Mouse (Mus musculus) lung, adult 2 months (tissue): ENCODE data around the gene Tlx2. TPM values are rescaled to one million over a fixed set of nuclear protein-coding genes. Genes with fewer than 3 reads are reported as not detected.

ENCODE experiments used
- DNase-seq: peaks from one replicate; pipeline ENCODE4 v3.0.0; 2022
- H3K4me1 ChIP-seq: fragments of 200-500 bp; 2 replicates; pipeline ENCODE4 v1.6.1; 2011; ENCODE audit warnings: low read length; ENCODE audit not compliant: control insufficient read depth, insufficient read depth
- H3K4me3 ChIP-seq: fragments of 200-500 bp; replicated peaks from 2 replicates; pipeline ENCODE3; 2011; ENCODE audit warnings: low read depth, mild to moderate bottlenecking, control low read depth, low read length; ENCODE audit errors: extremely low read depth
- CTCF ChIP-seq: fragments of 200-500 bp; IDR thresholded peaks from 2 replicates; pipeline ENCODE4 v1.5.1; 2011; ENCODE audit warnings: mild to moderate bottlenecking, low read length, control low read depth; ENCODE audit not compliant: insufficient read depth
- POLR2A ChIP-seq: fragments of 200-500 bp; IDR thresholded peaks from 2 replicates; pipeline ENCODE4 v1.6.1; 2011; ENCODE audit warnings: low read depth, mild to moderate bottlenecking, control low read depth, low read length, borderline replicate concordance; ENCODE audit errors: extremely low read depth
- WGBS: fragments of 180-500 bp; shearing (Covaris S2); methylation state at CpG from one replicate; pipeline ENCODE4 v1.1.7; 2018; 5-methylcytosine and 5-hydroxymethylcytosine counted together
- polyA plus RNA-seq: library from polyadenylated mRNA; depleted of rRNA; stranded (reverse); fragments of >200 nt; gene quantifications from 2 replicates; pipeline ENCODE4 v1.2.3, GENCODE M21; 2012

The Tlx2 gene
- polyA plus RNA-seq, 1 experiment: 0.09 TPM

DNA sequence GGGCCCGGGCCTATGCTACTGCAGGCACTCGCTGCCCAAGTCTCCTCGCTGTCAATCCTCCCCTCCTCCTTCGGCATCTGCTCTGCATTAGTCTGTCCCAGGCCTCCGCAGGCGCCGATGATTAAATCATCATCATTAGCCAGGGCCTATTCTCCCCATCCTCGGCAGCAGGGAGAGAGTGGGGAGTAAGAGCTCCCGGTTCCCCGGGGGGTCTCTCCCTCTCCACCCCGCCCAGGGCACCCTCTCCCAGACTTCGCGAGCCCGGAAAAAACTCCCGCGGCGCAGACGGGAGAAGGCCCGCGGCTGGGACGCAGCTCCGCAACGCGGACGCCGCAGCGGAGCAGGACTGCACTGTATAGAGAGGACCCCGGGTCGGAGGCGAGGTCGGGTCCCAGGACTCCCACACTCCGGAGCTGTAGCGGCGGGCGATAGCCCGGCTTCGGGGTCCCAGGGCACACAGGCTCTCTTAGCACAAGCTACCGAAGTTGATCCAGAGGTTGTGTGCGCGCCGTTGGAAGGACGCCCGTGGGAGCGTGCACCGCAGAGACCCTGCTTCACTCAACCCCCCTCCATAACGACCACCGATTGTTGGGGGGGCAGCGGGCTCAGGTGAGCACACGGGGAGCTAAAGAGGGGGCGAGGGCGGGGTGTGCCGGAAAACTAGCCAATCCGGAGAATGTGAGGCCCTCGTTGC is 7.7 kb upstream of the Tlx2 start, which contains the start of gene Pcgf1:
TSS of gene Pcgf1 (plus strand) at position 240 of the 694 bp plus-strand sequence.
- DNase-seq: peak; percentile 69
- peaks cover 6% of the 10 kb centered on the region for H3K4me1 ChIP-seq
- WGBS: under 1% methylated on average over 54 of the region's 54 CpGs
- TF ChIP-seq POLR2A (no peak), CTCF (no peak)
- H3K4me3 ChIP-seq: peak within 1 kb of the TSS; percentile 87

GRCm38 (mm10) chr6:83074979-83075378 is 4.9 kb upstream of the Tlx2 start:
- TF ChIP-seq CTCF (0 out of 2 replicates have a peak, but pooled peaks have one; percentile 1), POLR2A (no peak)
- no peak for DNase-seq
- Histone ChIP-seq H3K4me3 (no peak overlapping the region), H3K4me1 (peaks cover 10% of the 10 kb centered on the region)
- WGBS: 13% methylated on average over 2 of the region's 2 CpGs

DNA sequence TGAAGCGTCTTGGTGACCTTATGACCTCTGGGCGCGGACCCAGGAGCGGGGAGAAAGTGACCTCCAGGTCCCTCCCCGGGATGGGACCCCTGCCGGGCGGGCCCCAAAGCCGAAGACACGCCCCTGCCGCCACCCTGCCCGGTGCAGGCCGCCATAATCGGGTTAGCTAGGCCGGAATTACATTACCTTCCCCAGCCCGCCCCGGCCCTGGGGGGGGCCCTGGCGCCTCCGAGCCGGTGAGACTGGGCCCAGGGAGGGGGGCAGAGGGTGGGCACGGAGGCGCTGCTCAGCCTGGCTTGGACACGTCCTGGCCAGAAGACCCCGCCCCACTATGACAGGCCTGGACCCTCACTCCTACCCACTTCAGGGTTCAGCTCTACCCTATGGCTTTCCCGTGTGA is 1.1 kb upstream of the Tlx2 start:
- H3K4me3 ChIP-seq: no peak overlapping the region
- peaks cover 12% of the 10 kb centered on the region; the same call in 1 of the 2 replicates for H3K4me1 ChIP-seq
- TF ChIP-seq POLR2A (no peak), CTCF (no peak)
- 4% methylated on average over 24 of the region's 24 CpGs for WGBS
- no peak for DNase-seq

DNA sequence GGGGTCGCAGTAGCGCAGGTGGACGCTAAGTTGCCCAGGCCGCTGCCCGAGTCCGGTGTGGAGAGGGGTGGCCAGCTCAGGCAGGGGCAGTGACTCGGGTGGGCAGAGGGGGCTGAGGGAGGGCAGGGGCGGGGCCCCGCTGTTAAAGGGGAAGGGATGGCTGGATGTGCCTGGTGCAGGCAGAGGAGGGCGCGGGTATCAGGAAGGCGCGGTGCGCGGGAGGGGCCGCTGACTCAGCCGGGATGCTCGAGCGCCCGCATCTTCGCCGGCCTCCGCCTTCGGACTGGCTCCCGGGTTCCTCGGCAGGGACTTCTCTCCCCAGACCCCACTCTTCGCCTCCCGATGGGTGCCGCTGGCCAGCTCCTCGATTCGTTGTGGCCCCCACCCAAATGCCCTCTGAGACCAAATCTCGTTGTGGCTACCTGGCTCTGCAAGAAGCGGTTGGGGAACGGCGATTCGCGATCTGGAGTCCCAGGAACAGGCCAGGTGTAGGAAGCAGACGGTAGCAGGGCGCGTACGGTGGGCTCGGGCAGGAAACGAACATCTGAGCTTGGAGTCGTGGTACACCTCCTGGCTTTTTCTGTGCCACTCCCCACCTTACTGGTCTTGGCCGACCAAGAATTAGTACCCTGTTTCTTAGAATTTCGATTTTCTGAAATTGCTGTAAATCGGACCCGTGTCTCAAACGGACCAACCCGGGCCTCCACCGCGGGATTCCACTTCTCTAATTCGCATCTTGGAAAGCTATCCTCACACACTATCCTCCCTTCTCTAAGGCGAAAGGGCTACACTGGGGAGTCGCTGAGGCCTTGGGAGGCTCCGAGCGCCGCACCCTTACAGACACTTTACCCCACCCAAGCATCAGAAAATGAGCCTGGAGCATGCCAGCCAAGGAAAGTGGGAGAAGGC is 472 bp upstream of the Tlx2 start:
- TF ChIP-seq POLR2A: no peak
- no peak for TF ChIP-seq CTCF
- WGBS: 3% methylated on average over 58 of the region's 58 CpGs
- Histone ChIP-seq H3K4me1 (peaks cover 12% of the 10 kb centered on the region; the same call in 1 of the 2 replicates), H3K4me3 (no peak overlapping the region)
- DNase-seq: peak; percentile 47

GRCm38 (mm10) chr6:83069488-83070246 is 426 bp downstream of the Tlx2 start:
- Histone ChIP-seq H3K4me1 (peaks cover 12% of the 10 kb centered on the region; the same call in 1 of the 2 replicates), H3K4me3 (no peak overlapping the region)
- WGBS: 3% methylated on average over 68 of the region's 69 CpGs
- TF ChIP-seq CTCF (no peak), POLR2A (no peak)
- peak; percentile 30 for DNase-seq

- no peak for TF ChIP-seq POLR2A
- no peak for TF ChIP-seq CTCF
- peak; percentile 45 for DNase-seq
- peaks cover 12% of the 10 kb centered on the region; the same call in 1 of the 2 replicates for H3K4me1 ChIP-seq
Measured at GRCm38 (mm10) chr6:83068706-83069487, 1.2 kb downstream of the Tlx2 start.

GRCm38 (mm10) chr6:83068221-83068620 is 1.9 kb downstream of the Tlx2 start:
- H3K4me3 ChIP-seq: no peak overlapping the region
- 32% methylated on average over 8 of the region's 8 CpGs for WGBS
- peaks cover 12% of the 10 kb centered on the region; the same call in 1 of the 2 replicates for H3K4me1 ChIP-seq
- no peak for DNase-seq
- TF ChIP-seq CTCF: no peak
- TF ChIP-seq POLR2A: no peak

More at GRCm38 (mm10) chr6:83068706-83069487, 1.2 kb downstream of the Tlx2 start:
- no peak overlapping the region for H3K4me3 ChIP-seq
- WGBS: 2% methylated on average over 81 of the region's 81 CpGs

DNA sequence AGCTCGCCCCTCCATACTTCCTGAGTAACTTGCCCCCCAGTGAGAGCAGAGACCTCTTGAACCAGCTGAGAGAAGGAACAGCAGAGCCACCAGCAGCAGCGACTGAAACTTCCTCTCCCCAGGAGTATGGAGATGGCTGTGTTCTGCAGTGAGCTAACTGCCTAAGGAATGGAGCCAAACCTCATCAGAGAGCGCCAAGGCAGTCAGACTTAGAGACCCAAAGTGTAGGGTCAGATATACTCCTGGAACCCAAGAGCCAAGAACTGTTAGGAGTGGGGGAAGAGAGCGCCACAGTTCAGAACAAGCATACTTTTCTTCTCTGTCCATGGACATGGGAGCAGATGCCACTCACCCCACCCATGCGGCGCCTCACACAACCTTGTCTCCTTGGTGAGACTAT is 3.7 kb downstream of the Tlx2 start:
- no peak for TF ChIP-seq POLR2A
- TF ChIP-seq CTCF: no peak
- DNase-seq: no peak
- WGBS: 44% methylated on average over 6 of the region's 6 CpGs
- Histone ChIP-seq H3K4me3 (no peak overlapping the region), H3K4me1 (peaks cover 12% of the 10 kb centered on the region; the same call in 1 of the 2 replicates)

DNA sequence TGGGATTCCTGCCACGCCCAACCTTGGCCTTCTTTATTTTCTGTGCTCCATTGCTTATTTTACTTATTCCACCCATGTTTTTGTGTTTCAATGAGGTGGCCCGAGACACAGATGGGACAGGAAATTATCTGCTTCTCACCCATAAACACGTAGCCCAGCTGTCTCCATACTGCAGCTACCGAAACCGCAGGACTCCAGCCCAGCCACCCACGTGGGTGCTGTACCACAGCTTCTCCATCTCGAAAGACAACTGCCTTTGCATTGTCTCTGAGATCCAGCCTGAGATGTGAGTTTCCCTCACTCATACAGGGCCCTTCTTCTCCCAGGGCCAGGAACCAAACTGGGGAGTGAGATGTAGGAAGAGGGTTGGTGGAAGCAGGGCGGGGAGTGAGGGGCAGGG is 4.1 kb downstream of the Tlx2 start:
- DNase-seq: no peak
- WGBS: 45% methylated on average over 8 of the region's 8 CpGs
- Histone ChIP-seq H3K4me3 (no peak overlapping the region), H3K4me1 (peaks cover 12% of the 10 kb centered on the region; the same call in 1 of the 2 replicates)
- TF ChIP-seq CTCF: no peak
- TF ChIP-seq POLR2A: no peak
